8 mouse cellular contexts compared by ENCODE assay signal in genomic region chr1:79761106-79761916, GRCm38 (mm10). TPM values are rescaled to one million over a fixed set of nuclear protein-coding genes. Genes with fewer than 3 reads are reported as not detected.
DNase-seq lines count a peak whose midpoint lies in the region; ATAC-seq lines count a peak whose summit lies in the region.

No protein-coding gene starts in this region.

- H3K4me1 ChIP-seq in embryonic facial prominence, embryonic 11.5 days (ENCODE audit: control insufficient read depth, insufficient read depth, low read length) = no peaks in the 10 kb centered on the region; the same call in 1 of the 2 replicates
- peaks cover 28% of the 10 kb centered on the region for H3K4me1 ChIP-seq in limb, embryonic 12.5 days (replicated peaks)
- H3K4me1 ChIP-seq in midbrain, embryonic 14.5 days (ENCODE audit: control insufficient read depth, insufficient read depth, low read length) = peaks cover 31% of the 10 kb centered on the region

- peak overlapping the region; percentile 83 for H3K4me2 ChIP-seq in embryonic facial prominence, embryonic 11.5 days (ENCODE audit: low read depth, low read length)
- peak overlapping the region; percentile 83 for H3K4me2 ChIP-seq in limb, embryonic 12.5 days
- H3K4me2 ChIP-seq in midbrain, embryonic 14.5 days (ENCODE audit: low read length) = peak overlapping the region; percentile 66

- peak overlapping the region; percentile 89 for H3K4me3 ChIP-seq in embryonic facial prominence, embryonic 11.5 days (ENCODE audit: low read depth, low read length)
- peak overlapping the region; percentile 77 for H3K4me3 ChIP-seq in limb, embryonic 12.5 days (replicated peaks)
- peak overlapping the region; percentile 85 for H3K4me3 ChIP-seq in midbrain, embryonic 14.5 days (replicated peaks; ENCODE audit: low read depth, low read length)

- no peak overlapping the region for H3K27ac ChIP-seq in embryonic facial prominence, embryonic 11.5 days (replicated peaks; ENCODE audit: low read depth, low read length)
- no peak overlapping the region for H3K27ac ChIP-seq in limb, embryonic 12.5 days
- H3K27ac ChIP-seq in midbrain, embryonic 14.5 days (replicated peaks; ENCODE audit: low read depth, low read length) = peak overlapping the region; percentile 61

- H3K9me3 ChIP-seq in embryonic facial prominence, embryonic 11.5 days (replicated peaks; ENCODE audit: control insufficient read depth, low read length) = no peaks in the 10 kb centered on the region
- no peaks in the 10 kb centered on the region for H3K9me3 ChIP-seq in limb, embryonic 12.5 days
- no peaks in the 10 kb centered on the region for H3K9me3 ChIP-seq in midbrain, embryonic 14.5 days (ENCODE audit: control insufficient read depth, low read length)

- H3K36me3 ChIP-seq in embryonic facial prominence, embryonic 11.5 days (replicated peaks; ENCODE audit: control insufficient read depth, insufficient read depth, low read depth, low read length) = no peaks in the 10 kb centered on the region
- no peaks in the 10 kb centered on the region for H3K36me3 ChIP-seq in limb, embryonic 12.5 days
- no peaks in the 10 kb centered on the region for H3K36me3 ChIP-seq in midbrain, embryonic 14.5 days (ENCODE audit: control insufficient read depth, insufficient read depth, low read length)

- peak; percentile 85 for DNase-seq in 3134 (ENCODE audit: extremely low read depth, insufficient read length, low spot score)
- DNase-seq in adrenal gland, postnatal 25 days = peak; percentile 85
- peak; percentile 90 for DNase-seq in embryonic facial prominence, embryonic 11.5 days (ENCODE audit: low spot score)
- peak; percentile 85 to 88 for DNase-seq in heart, adult 18-20 months
- DNase-seq in kidney, adult 18-20 months = peak; percentile 85
- peak; percentile 96 for DNase-seq in midbrain, embryonic 14.5 days
- DNase-seq in spleen, adult 18-20 months = peak; percentile 70 to 77

- ATAC-seq in embryonic facial prominence, embryonic 11.5 days (replicated peaks; ENCODE audit: insufficient number of reproducible peaks, low FRiP score, low TSS enrichment, low read depth) = peak; percentile 93
- peak; percentile 89 for ATAC-seq in limb, embryonic 12.5 days (ENCODE audit: insufficient number of reproducible peaks, insufficient read depth, low FRiP score, low TSS enrichment, low read depth)
- ATAC-seq in midbrain, embryonic 14.5 days (ENCODE audit: low FRiP score, low TSS enrichment) = peak; percentile 97

- under 1% methylated on average over 61 of the region's 65 CpGs for WGBS in embryonic facial prominence, embryonic 11.5 days
- under 1% methylated on average over 65 of the region's 65 CpGs for WGBS in limb, embryonic 12.5 days
- under 1% methylated on average over 64 of the region's 65 CpGs for WGBS in midbrain, embryonic 14.5 days

- peak overlapping the region; percentile 85 for H3K9ac ChIP-seq in embryonic facial prominence, embryonic 11.5 days (replicated peaks; ENCODE audit: low read length)
- H3K9ac ChIP-seq in limb, embryonic 12.5 days (replicated peaks) = peak overlapping the region; percentile 76
- H3K9ac ChIP-seq in midbrain, embryonic 14.5 days (replicated peaks; ENCODE audit: low read length) = peak overlapping the region; percentile 90

- H3K27me3 ChIP-seq in embryonic facial prominence, embryonic 11.5 days (ENCODE audit: control insufficient read depth, insufficient read depth, low read length) = no peaks in the 10 kb centered on the region
- H3K27me3 ChIP-seq in limb, embryonic 12.5 days = no peaks in the 10 kb centered on the region
- H3K27me3 ChIP-seq in midbrain, embryonic 14.5 days (ENCODE audit: control insufficient read depth, insufficient read depth, low read length) = no peaks in the 10 kb centered on the region

RNA-seq across cellular contexts. Expression of gene Mrpl44, which starts 14.5 kb away (rescaled TPM):
- 48.4 and 59.6 TPM in 2 replicates for total RNA-seq in adrenal gland, postnatal 25 days (2021)
- polyA plus RNA-seq in embryonic facial prominence, embryonic 11.5 days (2014; fragmentation: Nextera tagmentation; extraction: Ambion mirVana) = 53.1 and 55.3 TPM in 2 replicates
- 10 to 100 TPM; 73.6 to 75.9 TPM for total RNA-seq in heart, adult 18-20 months (2021)
- polyA plus RNA-seq in limb, embryonic 12.5 days (2016; fragmentation: Nextera tagmentation; extraction: Ambion mirVana) = 43.6 and 46.3 TPM in 2 replicates
- 38.7 and 42.6 TPM in 2 replicates for polyA plus RNA-seq in midbrain, embryonic 14.5 days (2014; fragmentation: Nextera tagmentation; extraction: Ambion mirVana)

RNA-seq across cellular contexts. Expression of gene Wdfy1, which starts 14.6 kb away (rescaled TPM):
- total RNA-seq in adrenal gland, postnatal 25 days (2021) = 48.5 and 53.7 TPM in 2 replicates
- polyA plus RNA-seq in embryonic facial prominence, embryonic 11.5 days (2014; fragmentation: Nextera tagmentation; extraction: Ambion mirVana) = 35.7 and 36.6 TPM in 2 replicates
- 10 to 100 TPM; 11.7 to 16.7 TPM for total RNA-seq in heart, adult 18-20 months (2021)
- polyA plus RNA-seq in limb, embryonic 12.5 days (2016; fragmentation: Nextera tagmentation; extraction: Ambion mirVana) = 28.8 and 33.1 TPM in 2 replicates
- polyA plus RNA-seq in midbrain, embryonic 14.5 days (2014; fragmentation: Nextera tagmentation; extraction: Ambion mirVana) = 99.6 and 132 TPM in 2 replicates
